Mouse (Mus musculus) heart, postnatal 10 days (tissue): ENCODE results near the gene Trp53rkb. TPM values are rescaled to one million over a fixed set of nuclear protein-coding genes. Genes with fewer than 3 reads are reported as not detected.
"Not testable (repeated sequence)": the region's sequence is repeated elsewhere in the genome, so short reads cannot be mapped to it uniquely, and the experiment has no call there.

Source experiments
- DNase-seq, 2 experiments: peaks; one replicate each; pipeline ENCODE4 v3.0.0; 2021
- intact Hi-C: fragments of 180-260 bp; cut with DNase I; formaldehyde crosslinking; loops from one replicate; pipeline ENCODE4 v1.15.1; 2025
- total RNA-seq, 2 experiments: library from RNA; stranded (reverse); gene quantifications; 2 replicates each; pipeline ENCODE4 v1.2.3; 2021

Gene Trp53rkb
- total RNA-seq: 1 to 10 TPM; 3.0 to 3.2 TPM

DNA sequence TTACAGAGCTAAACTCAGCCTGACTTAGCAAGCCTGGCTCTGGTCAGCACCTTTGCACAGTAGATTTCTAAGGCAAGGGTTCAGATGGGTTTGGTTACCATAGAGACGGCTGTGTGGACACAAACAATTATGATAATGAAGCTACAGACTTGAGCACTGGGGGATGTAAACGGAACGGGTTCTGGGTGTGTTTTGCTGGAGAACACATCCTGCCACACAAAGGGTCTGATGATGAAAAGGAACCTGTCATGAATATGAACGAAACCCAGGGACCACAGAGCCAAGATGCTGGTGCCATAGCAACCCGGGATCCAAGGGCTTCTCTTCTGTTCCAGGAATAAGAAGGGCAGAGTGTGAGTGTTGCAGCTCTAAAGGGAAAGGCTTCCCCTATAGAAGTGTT is at the start of gene Trp53rkb:
Trp53rkb (plus strand) TSS at position 177 of the 400 bp plus-strand sequence.
- DNase-seq: no peak
- intact Hi-C loops: no loop called here

DNA sequence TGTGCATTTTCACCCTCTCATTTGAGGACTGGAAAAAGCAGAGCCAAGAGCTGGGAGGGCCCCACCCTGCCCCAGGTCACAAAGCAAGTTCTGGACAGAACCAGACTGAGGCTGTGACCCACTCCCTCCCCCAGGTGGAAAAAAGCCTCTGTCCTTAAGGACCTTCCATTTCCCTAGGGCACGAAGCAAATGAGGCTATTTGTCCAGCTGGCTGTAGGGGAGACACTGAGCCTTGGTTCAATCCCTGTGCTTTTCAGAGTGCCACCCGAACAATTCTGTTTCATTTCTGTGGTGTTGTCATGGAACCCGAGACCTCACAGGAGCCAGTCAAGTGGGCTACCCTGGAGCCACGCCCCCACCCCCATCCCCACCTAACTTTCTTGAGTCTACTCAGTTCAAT is 48.8 kb upstream of the Trp53rkb start:
- intact Hi-C loops: no loop called here
- DNase-seq: no peak

DNA sequence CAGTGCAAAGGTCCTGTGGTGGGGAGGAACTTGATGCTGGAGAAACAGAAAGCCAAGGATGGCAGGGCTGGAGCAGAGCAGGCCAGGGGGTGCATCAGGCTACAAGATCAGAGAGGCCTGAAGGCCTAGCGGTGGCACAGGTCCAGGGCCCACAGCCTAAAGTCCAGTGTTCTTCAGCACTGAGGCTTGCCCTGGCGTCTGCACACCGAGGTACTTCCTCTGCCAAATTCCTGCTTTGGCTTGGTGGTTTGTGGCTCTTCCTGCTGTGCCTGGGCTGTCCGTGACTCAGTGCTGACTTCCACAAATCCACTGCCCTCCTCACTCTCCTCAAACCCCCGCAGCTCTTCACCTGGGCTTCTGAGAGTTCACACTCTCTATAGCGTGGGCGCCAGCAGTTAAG is 47.9 kb upstream of the Trp53rkb start:
- DNase-seq: no peak
- intact Hi-C loops: no loop called here

DNA sequence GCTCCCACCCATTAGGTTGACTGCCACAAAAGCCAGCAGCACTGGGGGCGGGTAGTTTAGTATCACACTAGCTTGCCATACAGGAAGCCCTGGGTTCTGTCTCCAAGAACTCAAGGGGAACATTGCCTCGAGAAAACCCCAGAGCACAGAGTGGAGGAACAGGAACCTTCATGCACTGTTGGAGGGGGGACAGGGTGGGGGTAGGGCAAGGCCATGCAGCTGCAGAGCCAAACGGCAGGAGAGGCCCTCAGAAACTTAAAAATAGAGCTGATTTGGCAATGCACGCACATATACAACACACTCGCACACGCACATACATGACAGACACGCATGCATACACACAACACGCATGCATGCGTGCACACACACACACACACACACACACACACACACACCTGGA is 46.5 kb upstream of the Trp53rkb start:
- peak; percentile 11 to 13 for DNase-seq
- intact Hi-C loops: no loop called here

DNA sequence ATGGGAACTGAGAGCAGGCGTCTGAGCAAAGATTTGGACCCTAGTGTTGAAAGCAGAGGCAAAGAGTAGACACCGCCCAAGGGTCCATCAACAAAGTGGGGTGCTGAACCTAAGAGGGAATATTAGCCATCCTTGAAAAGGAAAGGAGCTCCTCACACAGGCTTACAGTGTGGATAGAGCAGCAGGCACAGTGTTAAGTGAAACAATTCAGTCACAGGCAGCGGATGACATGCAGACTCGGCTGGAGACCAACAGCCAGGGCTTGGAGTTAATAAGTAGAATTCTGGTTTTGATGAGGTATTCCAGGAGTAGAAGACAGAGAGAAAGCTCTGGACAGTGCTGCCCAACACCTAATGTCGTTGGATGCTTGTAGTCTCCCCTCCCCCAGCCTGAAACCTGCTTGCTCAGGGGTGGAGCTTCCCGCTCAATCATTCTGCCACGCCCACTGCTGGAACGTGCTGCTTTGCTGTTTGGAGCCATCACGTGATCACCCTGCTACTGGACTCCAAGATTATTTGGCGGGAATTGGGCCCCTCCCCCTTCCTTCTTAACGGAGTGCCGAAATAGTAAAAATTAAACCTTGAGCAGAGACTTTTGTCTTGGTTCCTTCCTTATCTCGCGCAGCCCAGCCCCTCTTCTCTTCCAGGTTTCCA is 45.9 kb upstream of the Trp53rkb start:
- intact Hi-C loops: not testable (repeated sequence)
- DNase-seq: peak; percentile 28 to 32

DNA sequence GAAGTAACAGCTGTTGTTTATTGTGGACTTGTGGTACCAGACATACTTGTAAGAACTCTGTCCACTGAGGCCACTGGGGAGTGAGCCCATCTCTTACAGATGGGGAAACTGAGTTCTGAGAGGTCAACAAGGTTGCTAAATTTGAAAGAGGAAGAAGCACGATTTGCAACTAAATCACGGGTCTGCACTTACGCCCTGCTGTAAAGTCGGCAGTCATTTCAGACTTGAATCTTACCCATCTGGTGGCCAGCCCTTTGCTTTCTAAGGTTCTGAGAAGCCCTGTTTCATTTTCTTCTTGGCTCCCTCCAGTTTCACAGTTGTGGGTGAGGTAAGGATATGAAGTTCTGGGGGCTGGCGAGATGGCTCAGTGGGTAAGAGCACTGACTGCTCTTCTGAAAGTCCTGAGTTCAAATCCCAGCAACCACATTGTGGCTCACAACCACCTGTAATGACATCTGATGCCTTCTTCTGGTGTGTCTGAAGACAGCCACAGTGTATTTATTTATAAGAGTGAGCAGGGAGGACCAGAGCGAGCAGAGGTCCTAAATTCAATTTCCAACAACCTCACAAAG is 41.6 kb upstream of the Trp53rkb start:
- intact Hi-C loops: no loop called here
- DNase-seq: no peak

DNA sequence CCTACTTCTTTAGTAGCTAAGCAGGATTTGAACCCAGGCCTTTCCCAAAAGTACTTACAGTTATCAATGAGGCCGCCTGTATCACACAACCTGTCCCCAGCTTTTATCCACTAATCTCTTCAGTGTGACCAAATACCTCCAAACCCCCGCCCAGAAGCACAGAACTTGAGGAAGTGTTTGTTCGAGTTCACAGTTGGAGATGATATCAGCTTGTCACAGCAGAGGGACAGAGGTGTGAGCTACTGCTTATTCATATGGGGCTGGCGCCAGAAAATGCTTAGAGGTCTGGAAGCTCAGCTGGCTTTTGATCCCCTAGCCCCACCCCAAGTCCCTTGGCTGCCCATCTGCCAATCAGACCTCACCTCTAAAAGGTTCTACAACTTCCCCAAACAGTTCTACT is 38.1 kb upstream of the Trp53rkb start:
- DNase-seq: no peak
- intact Hi-C loops: no loop called here

DNA sequence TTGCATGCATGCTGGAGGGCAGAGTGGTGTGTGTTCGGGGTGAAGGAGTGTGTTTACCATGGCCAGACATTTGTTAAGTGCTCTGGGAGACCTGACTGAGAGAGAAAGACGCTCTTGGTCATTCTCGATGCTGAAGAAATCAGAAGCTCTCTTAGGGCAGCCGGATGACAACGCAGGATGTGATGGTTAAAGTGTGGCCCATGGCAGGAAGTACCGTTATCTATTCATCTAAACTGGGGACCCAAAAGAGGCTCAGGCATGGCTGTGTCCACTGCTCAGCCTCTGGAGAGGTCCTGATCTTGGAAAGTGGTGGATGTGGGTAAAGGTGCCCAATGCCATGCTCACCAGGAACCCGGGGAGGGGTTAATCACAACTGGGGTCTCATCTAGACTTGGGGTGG is 37.6 kb upstream of the Trp53rkb start:
- DNase-seq: no peak
- intact Hi-C loops: no loop called here

DNA sequence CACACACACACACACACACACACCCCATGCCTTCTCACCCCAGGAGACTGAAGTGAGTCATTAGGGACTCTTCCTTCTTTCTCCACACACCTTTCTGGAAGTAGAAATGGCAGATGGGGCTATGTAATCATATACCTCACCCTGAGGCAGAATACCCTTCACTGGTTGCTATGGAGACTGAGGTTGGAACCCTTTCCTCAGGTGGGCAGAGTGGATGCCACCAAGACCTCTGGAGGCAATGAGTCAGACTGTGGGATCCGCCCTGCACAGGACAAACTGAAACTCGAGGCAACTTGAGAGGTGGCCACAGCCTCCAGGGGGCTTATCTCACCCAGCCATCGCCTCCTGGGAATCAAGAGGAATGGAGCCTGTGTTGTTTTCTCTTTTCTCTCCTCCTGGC is 34.4 kb upstream of the Trp53rkb start:
- no peak for DNase-seq
- intact Hi-C loops: no loop called here

DNA sequence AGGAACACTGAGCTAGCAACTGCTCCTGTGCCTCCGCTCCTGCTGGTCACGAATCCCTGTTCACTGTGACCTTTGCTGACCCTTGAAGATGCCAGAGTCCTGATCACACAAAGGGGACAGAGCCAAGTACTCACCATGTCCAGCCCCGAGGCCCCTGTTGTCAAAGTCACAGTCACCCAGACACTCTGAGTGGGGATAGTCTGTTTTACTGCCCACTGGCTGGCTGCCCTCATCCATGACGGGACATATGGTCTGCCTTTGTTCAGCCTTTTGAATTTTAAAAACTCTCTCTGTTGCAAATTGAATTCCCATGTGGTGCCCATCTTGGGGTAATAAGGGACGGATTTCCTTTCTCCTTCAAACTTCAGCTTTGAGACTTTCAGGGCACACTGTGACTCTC is 28.3 kb upstream of the Trp53rkb start:
- no peak for DNase-seq
- intact Hi-C loops: no loop called here

DNA sequence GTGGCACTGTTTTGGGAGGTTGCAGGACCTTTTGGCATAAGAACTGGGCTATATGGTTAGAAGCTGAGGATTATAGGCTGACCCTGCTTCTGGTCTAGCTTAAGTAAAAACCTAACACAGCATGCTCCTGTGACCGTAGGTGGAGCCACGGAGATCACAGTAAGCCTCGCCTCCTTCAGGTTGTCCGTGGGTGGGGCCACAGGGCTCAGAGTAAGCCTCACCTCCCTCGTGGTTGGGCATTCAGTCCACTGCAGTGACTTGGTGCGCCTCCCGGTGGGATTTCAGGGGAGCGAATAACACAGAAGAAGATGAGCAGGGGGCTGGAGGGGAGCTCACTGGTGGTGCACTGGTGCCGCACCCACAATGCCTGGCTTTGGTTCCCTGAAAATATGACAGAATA is 24.7 kb upstream of the Trp53rkb start:
- no peak for DNase-seq
- intact Hi-C loops: no loop called here

DNA sequence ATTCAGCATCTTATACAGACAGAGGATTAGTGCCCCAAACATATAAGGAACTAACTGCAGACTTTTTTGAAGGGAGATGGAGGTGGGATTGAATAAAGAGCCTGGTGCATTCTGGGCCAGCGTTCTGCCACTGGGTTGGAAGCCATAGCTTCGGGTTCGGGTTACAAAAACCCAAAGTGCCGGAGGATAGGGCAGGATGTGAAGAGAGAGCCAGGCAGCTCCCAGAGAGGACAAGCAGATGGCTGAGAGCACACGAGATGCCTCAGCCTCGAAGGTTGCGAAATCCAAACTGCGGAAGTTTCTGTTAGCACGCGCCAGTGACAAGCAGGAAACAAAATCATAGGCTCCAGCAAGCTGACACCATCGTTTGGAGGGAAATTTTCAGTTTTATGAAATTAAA is 20.9 kb upstream of the Trp53rkb start:
- DNase-seq: peak; percentile 44 to 49
- intact Hi-C loops: no loop called here

DNA sequence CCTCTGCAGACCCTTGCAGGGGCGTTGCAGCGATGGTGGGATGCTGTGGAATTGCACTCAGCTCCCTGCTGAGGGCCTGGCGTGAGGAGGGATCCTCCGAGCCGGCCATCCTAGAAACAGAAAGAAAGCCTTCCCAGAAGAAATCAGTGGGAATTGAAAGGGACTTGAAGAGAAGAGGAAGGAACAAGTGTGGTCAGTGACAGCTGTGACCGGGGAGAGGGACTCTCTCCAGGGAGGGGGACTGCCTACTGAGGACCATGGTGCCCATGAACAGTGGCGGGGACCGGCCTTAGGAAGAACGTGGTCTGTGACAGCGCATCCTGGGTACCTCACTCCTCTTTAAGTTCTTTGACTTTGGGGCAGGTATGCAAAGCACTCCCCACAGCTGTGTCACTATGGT is 18.7 kb upstream of the Trp53rkb start:
- DNase-seq: no peak
- intact Hi-C loops: no loop called here

DNA sequence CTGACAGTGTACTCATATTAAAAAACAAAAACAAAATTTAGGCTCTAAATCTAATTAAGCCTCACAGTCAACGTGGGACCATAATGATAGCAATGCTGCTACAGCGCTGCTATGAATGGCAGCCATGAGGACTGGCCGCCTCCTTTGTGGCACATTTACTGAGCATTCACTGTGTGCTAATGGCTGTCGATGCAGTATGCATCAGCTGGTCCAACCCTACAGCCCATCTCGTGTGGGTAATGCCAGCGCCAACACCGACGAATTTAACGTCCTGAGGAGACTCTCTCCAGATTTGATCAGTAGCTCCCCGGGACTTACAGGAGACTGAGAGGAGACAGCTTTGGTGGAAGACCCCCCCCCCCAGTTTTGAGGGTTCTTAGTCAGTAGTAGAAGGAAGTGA is 18.1 kb upstream of the Trp53rkb start:
- intact Hi-C loops: no loop called here
- no peak for DNase-seq

DNA sequence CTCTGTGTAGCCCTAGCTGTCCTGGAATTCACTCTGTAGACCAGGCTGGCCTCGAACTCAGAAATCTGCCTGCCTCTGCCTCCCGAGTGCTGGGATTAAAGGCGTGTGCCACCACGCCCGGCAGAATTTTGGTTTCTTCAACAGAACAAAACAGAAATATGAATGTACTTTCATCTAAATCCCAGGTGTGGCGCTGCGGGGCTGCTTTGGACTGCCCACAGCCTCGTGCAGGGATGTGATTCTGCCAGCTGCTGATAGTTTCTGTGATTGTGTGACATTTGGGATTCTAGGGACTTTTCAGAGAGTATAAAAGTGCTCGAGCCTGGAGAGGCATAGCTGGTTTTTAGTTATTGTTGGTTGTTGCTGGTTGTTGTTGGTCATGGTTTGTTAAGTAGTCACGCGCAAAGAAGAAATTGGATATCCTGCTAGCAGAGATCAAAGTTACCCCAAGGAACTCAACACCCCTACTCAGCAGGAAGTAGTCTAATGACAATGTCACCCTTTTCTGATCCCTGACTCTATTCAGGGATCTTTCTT is 16.9 kb upstream of the Trp53rkb start:
- DNase-seq: no peak
- intact Hi-C loops: no loop called here

DNA sequence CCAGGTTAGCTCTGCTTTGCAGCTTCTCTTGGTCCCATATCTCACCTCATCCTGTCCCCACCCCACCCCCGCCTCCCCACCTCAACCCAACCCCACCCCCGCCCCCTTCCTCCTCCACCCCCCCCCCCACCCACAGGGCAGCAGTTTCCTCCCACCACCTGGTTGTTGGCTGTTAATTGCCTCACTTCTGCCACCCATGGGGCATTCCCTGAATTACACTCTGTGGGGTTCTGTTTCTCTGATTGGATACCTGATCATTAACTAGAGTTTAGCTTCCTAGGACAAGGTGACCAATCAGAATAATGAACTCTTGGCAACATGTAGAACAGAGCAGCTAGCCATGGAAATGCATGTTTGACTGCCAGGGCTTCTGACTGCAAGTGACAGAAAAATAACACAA is 16.1 kb upstream of the Trp53rkb start:
- intact Hi-C loops: no loop called here
- DNase-seq: peak in 1 of 2 experiments; percentile 55

DNA sequence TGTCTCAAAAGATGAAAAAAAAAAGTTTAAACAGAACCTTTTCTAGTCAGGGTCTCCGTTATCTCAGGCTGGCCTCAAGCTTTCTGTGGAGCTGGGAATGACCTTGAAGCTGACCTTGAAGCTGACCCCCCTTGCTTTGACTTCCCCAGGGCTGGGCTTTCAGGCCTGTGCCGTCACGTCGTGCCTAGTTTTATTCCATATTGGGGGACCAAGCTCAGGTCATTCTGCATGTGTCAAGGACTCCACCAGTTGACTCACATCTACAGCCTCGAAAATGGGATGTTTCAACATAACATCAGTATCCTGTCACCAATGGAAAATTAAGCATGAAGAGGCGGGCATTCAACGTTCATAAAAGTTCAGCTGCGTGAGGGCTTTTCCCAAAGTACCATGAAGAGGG is 12.4 kb upstream of the Trp53rkb start:
- intact Hi-C loops: loop anchor here (5.0 to 10.0 kb wide), 2 partner anchors 68 to 695 kb away; partner anchors contain the start of gene Prex1
- DNase-seq: no peak

DNA sequence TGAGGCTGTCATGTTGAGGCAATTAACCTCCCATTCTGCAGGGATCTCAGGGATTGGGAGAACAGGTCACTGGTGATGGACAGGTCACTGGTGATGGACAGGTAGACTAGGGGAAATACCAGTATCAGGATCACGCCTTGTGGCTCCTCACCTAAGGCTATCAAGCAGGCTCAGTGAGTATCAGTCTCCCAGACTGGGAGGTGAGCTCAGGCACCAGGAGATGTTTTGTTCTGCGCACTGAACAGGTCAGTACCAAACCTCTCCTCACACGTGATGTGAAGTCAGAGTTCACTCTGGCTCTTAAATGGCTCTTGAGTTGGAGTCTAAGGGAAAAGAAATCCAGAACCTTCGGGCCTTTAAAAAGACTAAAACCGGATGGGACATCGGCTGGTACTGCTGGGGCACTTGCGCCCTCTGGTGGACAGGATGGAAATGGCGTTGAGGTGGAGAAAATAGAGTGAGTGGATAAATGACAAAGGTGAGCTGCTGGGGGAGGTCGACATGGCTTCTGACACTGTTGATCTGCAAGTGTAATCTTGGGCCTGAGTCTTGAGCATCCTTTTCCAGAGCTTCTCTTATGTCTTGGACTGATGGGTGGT is 11.3 kb upstream of the Trp53rkb start:
- intact Hi-C loops: loop anchor here (1.0 to 10.0 kb wide), 3 partner anchors 69 to 696 kb away; partner anchors contain the start of gene Prex1
- DNase-seq: peak; percentile 82 to 86

DNA sequence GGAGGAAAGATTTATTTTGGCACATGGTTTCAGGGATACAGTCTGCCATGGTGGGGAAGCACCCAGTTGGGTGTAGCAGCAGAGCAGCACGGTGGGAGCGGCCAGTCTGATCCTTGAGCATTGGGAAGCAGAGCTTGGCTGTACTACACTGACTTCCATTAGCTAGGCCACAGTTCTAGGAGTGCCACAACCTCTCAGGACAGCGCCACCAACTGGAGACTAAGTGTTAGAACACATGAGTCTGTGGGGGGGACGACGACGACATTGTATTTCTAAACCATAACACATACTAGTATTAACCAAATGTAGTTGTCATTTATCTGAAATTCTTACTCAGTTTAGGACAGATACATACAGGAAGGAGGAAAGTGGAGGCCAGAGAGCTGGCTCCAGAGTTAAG is 8.0 kb upstream of the Trp53rkb start:
- no peak for DNase-seq
- intact Hi-C loops: loop anchor here (5.0 to 10.0 kb wide), 2 partner anchors 72 to 700 kb away; partner anchors contain the start of gene Prex1

DNA sequence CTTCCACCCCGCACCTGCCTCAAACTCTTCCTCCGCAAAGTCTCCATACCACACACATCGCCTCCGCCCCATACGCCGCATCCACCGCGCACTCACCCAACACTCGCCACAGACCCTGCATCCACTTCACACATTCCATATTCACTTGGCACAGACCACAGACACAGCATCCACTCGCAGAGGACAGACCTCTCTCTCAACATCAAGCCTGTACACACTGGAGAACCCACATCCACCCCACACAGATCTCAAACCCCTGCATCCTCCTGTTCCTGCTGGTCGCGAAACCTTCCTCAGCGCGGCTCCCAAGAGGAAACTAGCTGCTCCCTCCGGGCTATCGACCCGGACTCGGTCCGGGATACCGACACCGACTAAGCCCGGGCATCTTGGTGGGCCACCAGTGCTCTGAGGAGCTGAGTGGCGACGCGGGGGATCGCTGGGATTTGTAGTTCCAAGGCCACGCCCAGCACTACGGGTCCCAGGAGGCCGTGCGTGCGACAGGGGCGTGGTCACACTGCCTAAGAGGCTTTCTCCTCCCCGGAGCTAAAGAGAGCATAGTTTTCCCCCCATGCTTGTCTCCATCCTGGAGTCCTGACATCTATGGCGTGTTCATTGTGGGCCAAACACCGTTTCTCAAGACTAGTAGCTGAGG is 5.9 kb upstream of the Trp53rkb start:
- peak; percentile 91 for DNase-seq
- intact Hi-C loops: loop anchor here (10.0 kb wide), 1 partner anchor 702 kb away; no protein-coding TSS in a partner anchor

DNA sequence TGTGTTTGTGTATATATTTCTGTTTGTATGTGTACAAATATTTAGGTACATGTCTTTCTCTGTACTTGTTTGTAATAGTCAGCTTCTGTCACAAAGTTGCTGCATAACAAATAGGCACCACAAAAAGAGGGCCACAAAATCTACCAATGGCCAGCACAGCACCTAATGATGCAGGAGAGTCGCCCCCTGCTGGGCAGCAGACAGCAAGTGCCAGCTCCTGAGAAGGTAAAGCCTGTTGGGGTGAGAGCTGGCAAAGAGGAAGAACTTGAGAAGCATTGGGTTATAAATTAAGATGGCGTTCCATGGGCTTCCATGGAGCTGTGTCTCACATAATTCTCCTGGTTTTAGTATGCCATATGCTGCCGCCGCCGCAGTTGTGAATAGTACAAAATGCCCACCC is 593 bp upstream of the Trp53rkb start:
- DNase-seq: no peak
- intact Hi-C loops: no loop called here
